Mouse (Mus musculus) megakaryocyte-erythroid progenitor cell, adult 5-6 weeks (primary cell): ENCODE measurements around the gene Lrrc71. TPM values are rescaled to one million over a fixed set of nuclear protein-coding genes. Genes with fewer than 3 reads are reported as not detected.

Source experiments
- ATAC-seq: replicated peaks from 2 replicates; pipeline ENCODE4 v1.8.0; 2016; ENCODE audit warnings: mild to moderate bottlenecking, inconsistent platforms; ENCODE audit not compliant: severe bottlenecking, poor library complexity, low FRiP score, low TSS enrichment
- total RNA-seq, 2 experiments: library from RNA; stranded (forward) in 1 of 2; stranded (reverse) in 1 of 2; fragments of 200-1000, 215-1000 nt in 1 of 2; fragments of >200 nt in 1 of 2; fragmentation: Nextera tagmentation in 1 of 2; gene quantifications; 2 replicates each; pipeline ENCODE4 v1.2.3; 2014 to 2017

Gene Lrrc71
- total RNA-seq, 2 experiments from 2014 or later = not detected

GRCm38 (mm10) chr3:87765091-87765490 is 16.7 kb upstream of the Lrrc71 start:
- 0 out of 2 replicates have a peak, but pooled peaks have one; percentile 11 for ATAC-seq

DNA sequence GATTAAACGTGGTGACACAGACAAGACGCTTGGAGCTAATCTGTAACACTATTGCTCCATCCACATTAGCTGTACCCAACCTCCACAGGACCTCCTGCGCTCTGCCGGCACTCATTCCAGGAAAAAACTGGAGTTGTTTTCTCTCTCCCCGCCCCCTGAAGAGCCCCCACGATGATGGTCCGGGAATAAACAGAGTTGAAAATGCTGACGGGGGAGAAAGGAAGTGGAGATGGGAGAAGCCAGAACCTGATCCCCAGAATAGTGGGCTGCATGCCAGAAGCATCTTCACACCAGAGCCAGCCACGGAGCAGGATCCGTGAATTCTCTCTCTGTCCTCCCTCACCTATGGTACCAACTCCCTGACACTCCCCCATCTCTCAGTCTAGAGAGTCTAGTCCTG is 16.1 kb upstream of the Lrrc71 start:
- ATAC-seq = no peak

DNA sequence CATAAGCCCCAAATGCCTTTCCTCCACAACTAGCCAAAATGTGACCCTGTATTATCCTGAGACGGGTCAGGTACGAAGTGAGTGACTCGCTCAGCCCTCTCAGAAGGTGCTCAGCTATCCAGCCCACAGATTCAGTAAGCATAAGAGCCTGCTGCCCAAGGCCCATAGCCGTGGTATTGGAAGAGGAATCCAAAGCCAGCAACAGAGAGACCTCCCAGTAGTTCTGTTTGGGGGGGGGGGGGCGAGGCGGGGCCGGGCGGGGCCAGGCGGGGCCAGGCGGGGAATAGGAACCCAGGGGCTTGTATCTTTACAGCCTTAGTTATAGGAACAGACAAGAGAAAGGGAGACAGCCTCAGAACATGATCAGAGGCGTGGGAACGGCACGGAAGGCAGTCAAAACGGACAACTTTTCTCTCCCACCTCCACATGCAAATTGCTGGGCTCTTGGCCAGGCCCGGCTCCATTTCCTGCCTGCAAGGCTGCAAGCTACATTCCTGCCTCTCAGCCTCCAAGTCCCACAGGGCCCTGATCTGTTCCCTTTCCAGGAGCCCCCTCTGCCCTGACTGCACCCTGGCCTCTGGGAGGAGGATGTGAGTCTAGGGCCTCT is 15.4 kb upstream of the Lrrc71 start:
- no peak for ATAC-seq

DNA sequence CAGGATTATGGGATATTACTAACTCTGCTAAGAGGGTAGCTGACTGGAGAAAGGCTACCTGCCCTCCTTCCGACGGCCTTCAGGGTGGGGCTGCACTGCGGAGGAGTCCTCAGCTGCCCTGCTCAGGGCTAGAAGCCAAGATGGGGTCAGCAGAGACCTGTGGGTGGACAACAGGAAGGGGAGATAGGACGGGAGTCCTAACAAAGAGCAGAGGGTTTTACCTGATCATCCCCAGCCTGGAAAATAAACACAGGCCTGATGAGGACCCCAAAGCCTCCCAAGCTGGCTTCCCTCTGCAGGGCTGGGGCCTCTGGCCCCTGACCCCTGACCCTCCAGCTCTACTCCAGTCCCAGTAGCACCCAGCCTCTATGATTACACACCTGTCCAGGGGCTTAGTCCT is 14.8 kb upstream of the Lrrc71 start:
- ATAC-seq = no peak

DNA sequence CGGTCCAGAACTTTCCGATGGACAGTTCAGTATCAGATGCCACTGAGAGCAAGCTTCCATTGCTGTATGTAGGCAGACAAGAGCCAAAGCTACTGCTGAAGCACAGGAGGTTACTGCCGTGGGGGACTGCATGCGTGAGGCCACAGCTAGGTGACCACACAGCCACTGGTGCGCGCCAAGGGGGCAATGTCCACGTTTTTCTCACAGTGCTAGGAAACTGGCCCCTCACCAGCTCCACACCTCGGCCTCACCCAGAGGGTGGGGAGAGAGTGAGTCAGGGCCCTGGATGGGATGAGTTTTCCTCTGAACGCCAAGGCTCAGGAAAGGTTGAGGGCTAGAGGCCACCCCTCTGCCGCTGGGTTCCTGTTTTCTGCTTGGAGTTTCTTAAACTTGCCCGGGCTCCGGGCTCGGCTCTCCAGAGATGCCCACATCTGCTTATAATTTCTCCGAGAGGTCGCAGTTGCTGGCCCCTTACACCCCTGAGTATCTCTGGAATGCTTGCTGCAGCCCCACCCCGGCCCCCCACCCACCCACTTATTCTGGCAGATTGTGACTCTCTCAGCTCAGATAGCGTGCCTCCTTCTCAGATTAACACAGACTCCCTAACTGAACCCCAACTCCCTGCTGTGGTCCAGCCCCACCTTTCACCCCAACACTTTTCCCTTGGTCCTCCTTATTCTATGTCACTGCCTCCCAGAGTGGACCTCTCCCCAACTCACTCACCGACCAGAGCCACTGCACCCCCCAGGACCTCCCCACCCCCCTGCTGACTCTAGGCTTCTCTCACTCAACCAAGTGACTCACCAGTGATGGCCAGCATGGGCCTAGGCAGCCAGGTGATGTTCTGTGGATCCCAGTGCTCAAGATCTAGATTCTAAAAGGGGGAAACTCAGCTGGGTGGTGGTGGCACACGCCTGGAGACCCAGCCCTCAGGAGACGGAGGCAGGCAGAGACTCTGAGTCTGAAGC is 13.3 kb upstream of the Lrrc71 start:
- ATAC-seq = no peak

DNA sequence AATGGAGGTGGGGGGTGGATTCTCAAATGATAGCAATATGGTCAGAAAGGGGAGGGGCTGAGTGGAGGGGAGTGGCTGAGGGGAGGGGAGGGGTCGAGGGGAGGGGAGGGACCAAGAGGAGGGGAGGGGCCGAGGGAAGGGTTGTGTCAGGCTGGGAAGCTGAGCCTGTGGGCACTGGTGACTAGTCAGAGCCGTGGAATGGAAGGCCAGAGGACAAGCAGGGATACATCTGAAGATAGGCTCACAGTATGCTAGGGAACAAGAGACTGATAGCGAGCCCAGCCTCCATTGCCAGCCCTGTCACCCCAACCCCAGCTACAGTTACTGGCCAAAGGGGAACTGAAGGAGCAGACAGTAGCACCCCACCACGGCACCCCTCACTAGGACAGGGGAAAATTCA is 10.2 kb upstream of the Lrrc71 start:
- ATAC-seq = no peak

GRCm38 (mm10) chr3:87756488-87756887 is 8.1 kb upstream of the Lrrc71 start:
- ATAC-seq = no peak

GRCm38 (mm10) chr3:87755964-87756363 is 7.5 kb upstream of the Lrrc71 start:
- ATAC-seq = peak; percentile 89

GRCm38 (mm10) chr3:87753829-87754228 is 5.4 kb upstream of the Lrrc71 start:
- no peak for ATAC-seq

- no peak for ATAC-seq
These were observed 4.1 kb upstream of the Lrrc71 start for GRCm38 (mm10) chr3:87752567-87752966.

- ATAC-seq = no peak
These were observed 1.6 kb upstream of the Lrrc71 start for GRCm38 (mm10) chr3:87749977-87750376.

GRCm38 (mm10) chr3:87749036-87749435 is 611 bp upstream of the Lrrc71 start:
- peak; percentile 65; the same call in 1 of the 2 replicates for ATAC-seq

GRCm38 (mm10) chr3:87745036-87745659 is 3.3 kb downstream of the Lrrc71 start:
- no peak for ATAC-seq

GRCm38 (mm10) chr3:87743927-87744326 is 4.5 kb downstream of the Lrrc71 start:
- ATAC-seq = no peak

DNA sequence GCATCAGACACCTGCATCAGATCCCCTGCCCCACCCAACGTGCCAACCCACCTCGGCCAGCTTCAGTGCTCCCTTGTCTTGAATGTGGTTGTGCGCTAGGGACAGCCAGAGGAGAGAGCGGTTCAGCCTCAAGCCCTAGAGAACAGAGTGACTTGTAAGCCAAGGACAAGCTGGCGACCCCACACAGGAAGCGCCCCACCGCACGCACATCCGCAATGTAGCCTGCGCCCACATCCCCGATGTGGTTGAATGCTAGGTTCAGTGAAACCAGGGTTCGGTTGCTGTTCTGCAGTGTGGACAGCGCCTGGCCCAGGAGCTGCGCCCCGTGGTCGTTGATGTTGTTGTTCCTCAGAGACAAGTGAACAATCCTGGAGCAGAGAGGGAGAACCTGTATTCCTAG is 5.7 kb downstream of the Lrrc71 start:
- no peak for ATAC-seq

DNA sequence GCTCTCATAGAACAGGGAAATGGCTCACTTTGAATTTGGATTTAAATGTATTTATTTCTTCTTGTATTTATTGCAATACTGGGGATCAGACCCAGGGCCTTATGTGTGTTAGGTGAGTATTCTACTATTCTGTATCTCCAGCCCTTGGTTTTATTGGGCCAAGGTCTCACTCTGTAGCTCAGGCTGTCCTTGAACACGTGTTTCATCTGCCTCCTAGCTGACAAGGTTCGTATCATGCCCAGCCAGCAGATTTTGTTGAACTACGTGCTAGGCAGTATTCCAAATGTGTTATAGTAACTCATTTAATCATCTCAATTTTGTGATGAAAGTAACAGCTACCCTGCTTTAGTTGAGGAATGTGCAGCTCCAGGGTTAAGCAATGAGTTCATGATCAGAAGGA is 6.4 kb downstream of the Lrrc71 start:
- ATAC-seq = no peak

GRCm38 (mm10) chr3:87738906-87739305 is 9.5 kb downstream of the Lrrc71 start:
- no peak for ATAC-seq

GRCm38 (mm10) chr3:87735335-87735734 is 13.1 kb downstream of the Lrrc71 start:
- ATAC-seq = no peak

- no peak for ATAC-seq
These were observed 14.3 kb downstream of the Lrrc71 start for GRCm38 (mm10) chr3:87733984-87734761.

DNA sequence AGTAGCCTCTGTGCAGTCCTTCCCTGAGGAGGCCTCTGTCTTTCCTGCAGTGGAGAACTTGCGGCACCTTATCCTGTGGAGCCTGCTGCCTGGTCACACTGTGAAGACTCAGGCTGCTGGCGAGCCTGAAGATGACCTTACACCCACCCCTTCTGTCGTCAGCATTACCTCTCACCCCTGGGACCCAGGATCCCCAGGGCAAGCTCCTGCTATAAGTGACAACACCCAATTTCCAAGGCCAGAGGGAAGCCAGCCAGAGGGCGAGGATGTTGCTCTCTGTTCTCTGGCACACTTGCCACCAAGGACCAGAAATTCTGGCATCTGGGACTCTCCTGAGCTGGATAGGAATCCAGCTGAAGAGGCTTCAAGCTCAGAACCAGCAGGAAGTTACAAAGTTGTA is 15.3 kb downstream of the Lrrc71 start:
- no peak for ATAC-seq
